Mouse (Mus musculus) neural tube, embryonic 14.5 days (tissue): ENCODE measurements around the gene Plin5. TPM values are rescaled to one million over a fixed set of nuclear protein-coding genes. Genes with fewer than 3 reads are reported as not detected.
"Not testable (repeated sequence)": the region's sequence is repeated elsewhere in the genome, so short reads cannot be mapped to it uniquely, and the experiment has no call there.

Experiments used
- ATAC-seq: fragments of 200-750 bp; cut with Nextera tagmentation; 2 replicates; pipeline ENCODE4 v1.8.0; 2017; ENCODE audit warnings: low read depth, mild to moderate bottlenecking, moderate TSS enrichment, moderate library complexity
- H3K27ac ChIP-seq: fragments of 300-500 bp; sonication (generic); 2 replicates; pipeline ENCODE4 v1.5.1; 2014; ENCODE audit warnings: low read depth, mild to moderate bottlenecking, control low read depth, low read length, moderate library complexity, mixed read lengths
- H3K27me3 ChIP-seq: fragments of 300-500 bp; sonication (generic); 2 replicates; pipeline ENCODE4 v1.6.1; 2014; ENCODE audit warnings: low read length; ENCODE audit not compliant: control insufficient read depth, insufficient read depth
- H3K36me3 ChIP-seq: fragments of 300-500 bp; sonication (generic); 2 replicates; pipeline ENCODE4 v1.6.1; 2014; ENCODE audit warnings: low read length, mixed read lengths; ENCODE audit not compliant: control insufficient read depth, insufficient read depth
- H3K4me1 ChIP-seq: fragments of 300-500 bp; sonication (generic); 2 replicates; pipeline ENCODE4 v1.6.1; 2014; ENCODE audit warnings: low read length; ENCODE audit not compliant: control insufficient read depth, insufficient read depth
- H3K4me2 ChIP-seq: fragments of 300-500 bp; sonication (generic); 2 replicates; pipeline ENCODE4 v1.6.1; 2014; ENCODE audit warnings: mild to moderate bottlenecking, low read depth, low read length, control low read depth
- H3K4me3 ChIP-seq: fragments of 300-500 bp; sonication (generic); 2 replicates; pipeline ENCODE4 v1.5.1; 2014; ENCODE audit warnings: low read depth, low read length, control low read depth, mixed read lengths
- H3K9ac ChIP-seq: fragments of 300-500 bp; sonication (generic); replicated peaks from 2 replicates; pipeline ENCODE4 v1.6.1; 2014; ENCODE audit warnings: low read depth, mild to moderate bottlenecking, control low read depth, low read length, mixed read lengths
- H3K9me3 ChIP-seq: fragments of 300-500 bp; sonication (generic); 2 replicates; pipeline ENCODE4 v1.6.1; 2016; ENCODE audit warnings: low read length; ENCODE audit not compliant: control insufficient read depth
- WGBS: fragments of 180-500 bp; shearing (Covaris S2); extraction: QIAGEN DNeasy Blood & Tissue Kit; methylation state at CpG from one replicate; pipeline ENCODE4 v1.1.7; 2014; 5-methylcytosine and 5-hydroxymethylcytosine counted together
- polyA plus RNA-seq: library from polyadenylated mRNA; unstranded; fragments of >200 nt; fragmentation: Nextera tagmentation; extraction: Ambion mirVana; gene quantifications from 2 replicates; pipeline ENCODE4 v1.2.1, GENCODE M21; 2014

Gene Plin5
- polyA plus RNA-seq, 1 experiment from 2014 or later: 1.9 TPM

GRCm38 (mm10) chr17:56092794-56093193 is 24.6 kb downstream of the Plin5 start:
- WGBS: 100% methylated on average over 1 of the region's 1 CpGs
- H3K4me1 ChIP-seq: no peaks in the 10 kb centered on the region
- H3K4me3 ChIP-seq: no peak overlapping the region
- H3K27ac ChIP-seq: no peak overlapping the region
- H3K9ac ChIP-seq: no peak overlapping the region
- no peaks in the 10 kb centered on the region for H3K9me3 ChIP-seq
- no peak for ATAC-seq
- no peaks in the 10 kb centered on the region for H3K27me3 ChIP-seq
- H3K36me3 ChIP-seq: peaks cover 27% of the 10 kb centered on the region
- H3K4me2 ChIP-seq: no peak overlapping the region

- ATAC-seq: no peak
- Histone ChIP-seq H3K9ac (no peak overlapping the region), H3K4me1 (no peaks in the 10 kb centered on the region), H3K27me3 (no peaks in the 10 kb centered on the region), H3K4me2 (no peak overlapping the region), H3K4me3 (no peak overlapping the region), H3K36me3 (peaks cover 23% of the 10 kb centered on the region), H3K27ac (no peak overlapping the region), H3K9me3 (no peaks in the 10 kb centered on the region)
- WGBS: 81% methylated on average over 1 of the region's 1 CpGs
Measured at GRCm38 (mm10) chr17:56092312-56092711, 25.1 kb downstream of the Plin5 start.

- WGBS: 5% methylated on average over 8 of the region's 8 CpGs
- H3K36me3 ChIP-seq: peaks cover 13% of the 10 kb centered on the region; the same call in 1 of the 2 replicates
- H3K9ac ChIP-seq: peak overlapping the region; percentile 74
- ATAC-seq: peak; percentile 47; the same call in 1 of the 2 replicates
- no peaks in the 10 kb centered on the region for H3K9me3 ChIP-seq
- no peak overlapping the region for H3K27ac ChIP-seq
- H3K4me3 ChIP-seq: peak overlapping the region; percentile 75
- H3K4me1 ChIP-seq: peaks cover 22% of the 10 kb centered on the region
- peak overlapping the region; percentile 96 for H3K4me2 ChIP-seq
- no peaks in the 10 kb centered on the region for H3K27me3 ChIP-seq
Measured at GRCm38 (mm10) chr17:56080781-56081585, 36.4 kb downstream of the Plin5 start.

- Histone ChIP-seq H3K9ac (peak overlapping the region; percentile 74), H3K9me3 (no peaks in the 10 kb centered on the region), H3K4me3 (peak overlapping the region; percentile 75), H3K4me2 (peak overlapping the region; percentile 96), H3K36me3 (peaks cover 13% of the 10 kb centered on the region; the same call in 1 of the 2 replicates), H3K4me1 (peaks cover 22% of the 10 kb centered on the region), H3K27me3 (no peaks in the 10 kb centered on the region), H3K27ac (peak overlapping the region; percentile 13; the same call in 1 of the 2 replicates)
- no peak for ATAC-seq
- 2% methylated on average over 11 of the region's 11 CpGs for WGBS
Measured at GRCm38 (mm10) chr17:56079921-56080320, 37.5 kb downstream of the Plin5 start.

GRCm38 (mm10) chr17:56078880-56079795 is 38.3 kb downstream of the Plin5 start, which contains the start of gene Hdgfl2:
TSS of gene Hdgfl2 (plus strand) at chr17:56079634.
- Histone ChIP-seq H3K27me3 (no peaks in the 10 kb centered on the region), H3K4me2 (peak within 1 kb of the TSS; percentile 96), H3K9me3 (no peaks in the 10 kb centered on the region), H3K36me3 (peaks cover 8% of the 10 kb centered on the region; the same call in 1 of the 2 replicates), H3K27ac (peak within 1 kb of the TSS; percentile 41; the same call in 1 of the 2 replicates), H3K9ac (peak within 1 kb of the TSS; percentile 74), H3K4me1 (peaks cover 25% of the 10 kb centered on the region), H3K4me3 (peak within 1 kb of the TSS; percentile 75)
- peak; percentile 92 for ATAC-seq
- under 1% methylated on average over 60 of the region's 61 CpGs for WGBS

GRCm38 (mm10) chr17:56078361-56078760 is 39.0 kb downstream of the Plin5 start:
- WGBS: 69% methylated on average over 9 of the region's 9 CpGs
- H3K27ac ChIP-seq, H3K9me3 ChIP-seq, H3K36me3 ChIP-seq, ATAC-seq, H3K27me3 ChIP-seq, H3K9ac ChIP-seq: not testable (repeated sequence)
- Histone ChIP-seq H3K4me3 (peak overlapping the region; percentile 75; the same call in 1 of the 2 replicates), H3K4me1 (peaks cover 28% of the 10 kb centered on the region), H3K4me2 (peak overlapping the region; percentile 27; the same call in 1 of the 2 replicates)

- no peak overlapping the region for H3K9ac ChIP-seq
- no peak overlapping the region for H3K4me2 ChIP-seq
- no peak overlapping the region for H3K4me3 ChIP-seq
- no peaks in the 10 kb centered on the region for H3K9me3 ChIP-seq
- no peak for ATAC-seq
- 91% methylated on average over 5 of the region's 5 CpGs for WGBS
- peaks cover 8% of the 10 kb centered on the region; the same call in 1 of the 2 replicates for H3K36me3 ChIP-seq
- H3K4me1 ChIP-seq: peaks cover 28% of the 10 kb centered on the region
- H3K27me3 ChIP-seq: no peaks in the 10 kb centered on the region
- no peak overlapping the region for H3K27ac ChIP-seq
Measured at GRCm38 (mm10) chr17:56077523-56077922, 39.9 kb downstream of the Plin5 start.

- H3K27me3 ChIP-seq: no peaks in the 10 kb centered on the region
- peak within 1 kb of the TSS; percentile 73 for H3K9ac ChIP-seq
- under 1% methylated on average over 35 of the region's 35 CpGs for WGBS
- peak within 1 kb of the TSS; percentile 74 for H3K4me3 ChIP-seq
- peaks cover 7% of the 10 kb centered on the region; the same call in 1 of the 2 replicates for H3K4me1 ChIP-seq
- H3K36me3 ChIP-seq: peaks cover 28% of the 10 kb centered on the region
- peak within 1 kb of the TSS; percentile 60 for H3K4me2 ChIP-seq
- peak within 1 kb of the TSS; percentile 85 for H3K27ac ChIP-seq
- no peaks in the 10 kb centered on the region for H3K9me3 ChIP-seq
- peak; percentile 71 for ATAC-seq
Measured at GRCm38 (mm10) chr17:56074827-56075208, 42.6 kb downstream of the Plin5 start, which contains the start of gene Ubxn6. TSS of gene Ubxn6 (minus strand) at chr17:56075028.
